Mouse (Mus musculus): Measurements from ENCODE around the gene Zfp771. TPM values are rescaled to one million over a fixed set of nuclear protein-coding genes. Genes with fewer than 3 reads are reported as not detected.
A peak's percentile ranks its signal among the peaks of the same experiment; 100 is the strongest.

Zfp771 gene
- polyA plus RNA-seq, 1 experiment from 2014 or later: 15.5 TPM

- peak; percentile 97 for DNase-seq
- under 1% methylated on average over 50 of the region's 50 CpGs for WGBS (ENCODE audit: insufficient replicate concordance)
- peak within 1 kb of the TSS; percentile 74 for H3K4me3 ChIP-seq (ENCODE audit: low read depth, low read length)
- H3K4me2 ChIP-seq (ENCODE audit: low read depth, low read length): peak within 1 kb of the TSS; percentile 91
- H3K27ac ChIP-seq (ENCODE audit: low read depth): peak within 1 kb of the TSS; percentile 90
- no peak; the same call in none of the 2 replicates for TF ChIP-seq EP300 (IDR thresholded peaks at IDR 0.05; ENCODE audit: low read depth)
- peak; percentile 95 for TF ChIP-seq CTCF (IDR thresholded peaks at IDR 0.05; ENCODE audit: low read depth)
- no peaks in the 10 kb centered on the region for H3K27me3 ChIP-seq (ENCODE audit: insufficient read depth, low read length)
- H3K9ac ChIP-seq (replicated peaks): peak within 1 kb of the TSS; percentile 74
- ATAC-seq: peak; percentile 96
- H3K36me3 ChIP-seq (replicated peaks; ENCODE audit: insufficient read depth, low read length): peaks cover 5% of the 10 kb centered on the region; the same call in 1 of the 2 replicates
- peaks cover 36% of the 10 kb centered on the region for H3K4me1 ChIP-seq (ENCODE audit: insufficient read depth)
- no peaks in the 10 kb centered on the region for H3K9me3 ChIP-seq (ENCODE audit: low read length)
Observed at GRCm38 (mm10) chr7:127260309-127261111, 16.4 kb downstream of the Zfp771 start, which contains the start of gene Dctpp1. Gene Dctpp1, minus strand, starts transcription at chr7:127260709.

GRCm38 (mm10) chr7:127262218-127262961, 18.3 kb downstream of the Zfp771 start:
- no peak for TF ChIP-seq EP300 (IDR thresholded peaks at IDR 0.05; ENCODE audit: low read depth)
- TF ChIP-seq CTCF (IDR thresholded peaks at IDR 0.05; ENCODE audit: low read depth): no peak
- Histone ChIP-seq H3K27ac (ENCODE audit: low read depth) (no peak overlapping the region), H3K36me3 (replicated peaks; ENCODE audit: insufficient read depth, low read length) (no peaks in the 10 kb centered on the region; the same call in 1 of the 2 replicates), H3K4me3 (ENCODE audit: low read depth, low read length) (no peak overlapping the region), H3K9ac (replicated peaks) (no peak overlapping the region), H3K27me3 (ENCODE audit: insufficient read depth, low read length) (no peaks in the 10 kb centered on the region), H3K4me2 (ENCODE audit: low read depth, low read length) (no peak overlapping the region; the same call in 1 of the 2 replicates), H3K9me3 (ENCODE audit: low read length) (no peaks in the 10 kb centered on the region), H3K4me1 (ENCODE audit: insufficient read depth) (peaks cover 28% of the 10 kb centered on the region)
- 58% methylated on average over 10 of the region's 10 CpGs for WGBS (ENCODE audit: insufficient replicate concordance)
- no peak for ATAC-seq
- no peak for DNase-seq

DNA sequence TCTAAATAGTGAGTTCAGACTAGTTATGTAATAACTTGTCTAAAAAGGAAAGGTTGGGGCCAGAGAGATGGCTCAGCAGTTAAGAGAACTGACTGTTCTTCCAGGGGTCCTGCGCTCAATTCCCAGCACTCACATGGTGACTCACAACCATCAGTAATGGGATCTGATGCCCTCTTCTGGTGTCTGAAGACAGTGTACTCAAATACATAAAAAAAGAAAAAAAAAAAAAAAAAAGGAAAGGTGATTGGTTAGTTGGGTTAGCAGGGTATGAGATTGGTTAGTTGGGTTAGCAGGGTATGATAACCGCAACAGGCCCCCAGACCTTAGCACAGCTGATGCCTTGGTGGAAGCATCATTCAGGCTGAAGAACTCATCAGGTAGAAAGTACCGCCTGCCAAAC, 19.5 kb downstream of the Zfp771 start:
- Histone ChIP-seq H3K36me3 (replicated peaks; ENCODE audit: insufficient read depth, low read length) (no peaks in the 10 kb centered on the region), H3K9ac (replicated peaks) (no peak overlapping the region), H3K4me2 (ENCODE audit: low read depth, low read length) (no peak overlapping the region), H3K27ac (ENCODE audit: low read depth) (no peak overlapping the region), H3K4me3 (ENCODE audit: low read depth, low read length) (no peak overlapping the region), H3K9me3 (ENCODE audit: low read length) (peaks cover 4% of the 10 kb centered on the region; the same call in 1 of the 2 replicates), H3K4me1 (ENCODE audit: insufficient read depth) (peaks cover 28% of the 10 kb centered on the region), H3K27me3 (ENCODE audit: insufficient read depth, low read length) (no peaks in the 10 kb centered on the region)
- TF ChIP-seq EP300 (IDR thresholded peaks at IDR 0.05; ENCODE audit: low read depth) (no peak), CTCF (IDR thresholded peaks at IDR 0.05; ENCODE audit: low read depth) (no peak)
- DNase-seq (no peak), ATAC-seq (no peak)
- WGBS (ENCODE audit: insufficient replicate concordance): 92% methylated on average over 3 of the region's 3 CpGs

DNA sequence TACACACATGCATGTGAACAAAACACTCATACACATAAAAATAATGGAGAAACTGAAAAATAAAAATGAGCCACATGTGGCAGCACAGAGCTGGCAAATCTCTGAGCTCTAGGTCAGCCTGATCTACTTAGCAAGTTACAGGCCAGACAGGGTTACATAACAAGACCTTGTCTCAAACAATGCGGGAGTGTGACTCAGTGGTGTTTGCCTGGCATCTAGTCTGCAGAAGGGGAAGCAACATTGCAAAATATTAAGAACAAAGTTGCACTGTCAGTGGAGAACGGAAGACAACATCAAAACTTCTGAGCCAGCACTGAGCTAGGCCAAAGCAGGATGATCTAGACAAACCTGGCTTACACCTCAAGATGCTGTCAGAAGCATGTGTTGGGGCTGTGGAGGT, 26.2 kb downstream of the Zfp771 start:
- DNase-seq (peak; percentile 29), ATAC-seq (peak; percentile 14; the same call in 1 of the 2 replicates)
- Histone ChIP-seq H3K4me2 (ENCODE audit: low read depth, low read length) (peak overlapping the region; percentile 96; the same call in 1 of the 2 replicates), H3K27me3 (ENCODE audit: insufficient read depth, low read length) (no peaks in the 10 kb centered on the region), H3K9me3 (ENCODE audit: low read length) (peaks cover 6% of the 10 kb centered on the region; the same call in 1 of the 2 replicates), H3K27ac (ENCODE audit: low read depth) (peak overlapping the region; percentile 73), H3K4me1 (ENCODE audit: insufficient read depth) (peaks cover 11% of the 10 kb centered on the region; the same call in 1 of the 2 replicates), H3K9ac (replicated peaks) (no peak overlapping the region), H3K36me3 (replicated peaks; ENCODE audit: insufficient read depth, low read length) (peaks cover 9% of the 10 kb centered on the region), H3K4me3 (ENCODE audit: low read depth, low read length) (no peak overlapping the region)
- 58% methylated on average over 2 of the region's 2 CpGs for WGBS (ENCODE audit: insufficient replicate concordance)
- TF ChIP-seq EP300 (IDR thresholded peaks at IDR 0.05; ENCODE audit: low read depth) (0 out of 2 replicates have a peak, but pooled peaks have one; percentile 11), CTCF (IDR thresholded peaks at IDR 0.05; ENCODE audit: low read depth) (no peak)

DNA sequence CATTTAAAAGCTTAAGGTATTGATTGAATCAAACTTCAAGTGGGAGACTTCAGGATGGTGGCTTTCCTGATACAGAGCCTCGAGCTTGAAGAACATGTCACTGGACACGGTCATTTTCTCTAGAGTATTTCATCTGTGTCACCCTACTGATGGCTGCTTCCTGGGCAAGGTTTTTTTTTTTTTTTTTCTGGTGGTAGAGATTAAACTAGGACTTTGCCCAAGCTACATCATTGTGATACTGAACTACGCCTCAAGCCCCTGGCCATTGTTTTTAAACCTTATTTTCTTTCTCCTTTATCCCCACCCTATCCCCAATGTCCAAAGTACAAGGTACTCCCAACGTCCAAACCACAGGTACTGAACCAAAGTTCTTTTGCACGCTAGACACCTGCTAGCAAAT, 26.6 kb downstream of the Zfp771 start:
- TF ChIP-seq CTCF (IDR thresholded peaks at IDR 0.05; ENCODE audit: low read depth) (no peak), EP300 (IDR thresholded peaks at IDR 0.05; ENCODE audit: low read depth) (no peak)

More for the DNA sequence above, 26.6 kb downstream of the Zfp771 start:
- Histone ChIP-seq H3K36me3 (replicated peaks; ENCODE audit: insufficient read depth, low read length) (peaks cover 9% of the 10 kb centered on the region), H3K4me2 (ENCODE audit: low read depth, low read length) (peak overlapping the region; percentile 96), H3K27me3 (ENCODE audit: insufficient read depth, low read length) (no peaks in the 10 kb centered on the region), H3K4me1 (ENCODE audit: insufficient read depth) (peaks cover 11% of the 10 kb centered on the region; the same call in 1 of the 2 replicates), H3K27ac (ENCODE audit: low read depth) (peak overlapping the region; percentile 73), H3K9ac (replicated peaks) (peak overlapping the region; percentile 53), H3K4me3 (ENCODE audit: low read depth, low read length) (peak overlapping the region; percentile 87; the same call in 1 of the 2 replicates), H3K9me3 (ENCODE audit: low read length) (peaks cover 6% of the 10 kb centered on the region; the same call in 1 of the 2 replicates)
- DNase-seq: no peak
- no peak for ATAC-seq
- 57% methylated on average over 5 of the region's 5 CpGs for WGBS (ENCODE audit: insufficient replicate concordance)
